Mouse (Mus musculus) spleen, postnatal 0 days (tissue): ENCODE measurements around the gene Foxl2. TPM values are rescaled to one million over a fixed set of nuclear protein-coding genes. Genes with fewer than 3 reads are reported as not detected.

ENCODE experiments used
- polyA plus RNA-seq: library from polyadenylated mRNA; unstranded; fragments of >200 nt; fragmentation: Nextera tagmentation; extraction: Ambion mirVana; gene quantifications from 2 replicates; pipeline ENCODE4 v1.2.1, GENCODE M21; 2015

Foxl2 gene
- not detected in 2 replicates for polyA plus RNA-seq

DNA sequence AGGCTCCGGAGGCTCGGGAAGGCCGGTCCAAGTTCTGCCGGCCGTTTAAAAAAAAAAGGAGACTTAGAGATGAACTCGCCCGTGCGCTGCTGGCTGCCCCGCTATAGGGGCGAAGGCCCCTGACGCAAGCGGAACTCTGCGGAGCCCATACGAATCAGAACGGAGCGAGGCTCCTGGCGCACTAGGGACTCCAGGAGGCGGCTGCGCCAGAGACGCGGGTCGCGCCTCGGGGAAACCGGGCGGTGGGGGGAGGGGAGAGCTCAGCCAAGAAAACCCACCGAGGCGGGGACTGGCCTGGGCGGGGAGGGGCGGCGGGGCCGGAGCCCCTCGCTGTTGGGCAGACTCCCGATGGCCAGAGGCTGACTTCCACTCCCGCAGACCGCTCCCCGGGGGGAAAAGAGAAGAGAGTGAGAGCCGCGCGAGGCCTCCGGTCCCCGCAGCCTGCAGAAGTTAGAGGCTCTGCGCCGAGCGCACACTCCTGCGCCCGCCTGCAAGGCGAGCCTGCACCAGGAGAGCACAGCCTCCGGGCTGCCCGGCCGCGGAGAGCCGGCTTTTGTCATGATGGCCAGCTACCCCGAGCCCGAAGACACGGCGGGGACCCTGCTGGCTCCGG is at the start of gene Foxl2:
Gene Foxl2, plus strand, starts transcription at position 186 of the 613 bp plus-strand sequence.

DNA sequence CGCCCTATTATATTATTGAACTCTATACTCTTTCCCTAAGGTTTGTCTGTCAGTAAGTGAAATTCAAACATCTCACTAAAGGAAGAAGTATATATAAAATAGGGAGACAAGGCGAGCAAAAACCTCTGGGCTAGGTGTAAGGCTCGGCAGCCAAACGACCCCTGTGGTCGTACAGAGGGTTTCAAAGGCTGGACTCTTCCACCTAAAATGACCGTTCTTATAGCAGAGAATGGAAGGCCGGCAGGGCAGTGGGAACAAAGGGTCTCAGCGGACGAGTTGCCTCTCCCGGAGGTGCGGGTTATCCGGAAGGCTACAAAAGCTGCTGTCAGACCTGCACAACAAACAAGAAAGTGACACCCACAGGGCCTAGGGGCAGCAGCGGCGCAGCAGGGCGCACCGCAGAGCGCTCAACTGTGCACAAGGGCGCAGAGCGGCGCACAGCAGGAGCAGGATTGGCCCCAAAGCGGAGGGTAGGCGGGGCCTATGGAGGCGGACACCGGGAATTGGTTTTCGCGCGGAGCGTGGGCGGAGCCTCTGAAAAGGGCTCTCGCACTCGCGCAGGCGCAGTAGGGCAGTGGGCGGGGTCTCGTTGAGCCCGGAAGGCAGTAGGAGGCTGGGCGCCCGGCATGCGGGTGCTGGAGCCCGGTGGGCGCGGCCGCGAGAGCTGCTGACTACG is 30.9 kb downstream of the Foxl2 start, which contains the start of gene Faim:
Gene Faim, plus strand, starts transcription at position 574 of the 676 bp plus-strand sequence.

Other genes starting within 250 kb of the Foxl2 start
- not detected in 2 replicates for gene Prr23a1, start 112.8 kb upstream of the Foxl2 start, polyA plus RNA-seq
- not detected in 2 replicates for gene Prr23a2, start 98.8 kb upstream of the Foxl2 start, polyA plus RNA-seq
- gene Prr23a3, start 90.5 kb upstream of the Foxl2 start, polyA plus RNA-seq: not detected in 2 replicates
- gene 7420426K07Rik, start 52.2 kb upstream of the Foxl2 start, polyA plus RNA-seq: not detected in 2 replicates
- gene Faim, start 31.1 kb downstream of the Foxl2 start, polyA plus RNA-seq: 25.1 and 28.9 TPM in 2 replicates
- gene Gm1123, start 80.4 kb downstream of the Foxl2 start, polyA plus RNA-seq: not detected in 2 replicates
- gene Pik3cb, start 185.3 kb downstream of the Foxl2 start, polyA plus RNA-seq: 2.6 and 2.7 TPM in 2 replicates